Mouse (Mus musculus): ENCODE results near the gene Olfr1043.
"Not testable (repeated sequence)": the region's sequence is repeated elsewhere in the genome, so short reads cannot be mapped to it uniquely, and the experiment has no call there.

Olfr1043 gene

GRCm38 (mm10) chr2:86167422-86167821, at the start of gene Olfr1043:
Gene Olfr1043, minus strand, starts transcription at chr2:86167522.
- DNase-seq, result no peak

DNA sequence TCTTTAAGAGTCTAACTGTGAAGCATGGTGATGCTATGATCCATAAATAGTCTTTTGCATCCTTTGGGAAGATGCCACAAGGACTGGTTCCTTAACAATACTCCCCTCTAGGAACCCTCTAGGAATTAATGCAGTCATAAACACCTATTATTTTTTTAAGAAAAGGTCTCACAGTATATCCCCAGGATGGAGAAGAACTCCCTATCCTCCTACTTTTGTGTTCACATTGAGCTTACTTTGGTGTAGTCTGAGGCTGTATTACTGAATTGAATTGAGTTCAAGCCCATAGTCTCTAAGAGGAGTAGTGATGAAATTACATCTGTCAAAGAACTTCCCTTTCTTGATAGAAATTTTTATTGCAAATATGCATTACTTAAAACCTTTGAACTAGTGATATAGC, 35.6 kb upstream of the Olfr1043 start, which contains the start of gene Olfr1045:
TSS of gene Olfr1045 (minus strand) at position 101 of the 400 bp plus-strand sequence.
- no peak for DNase-seq

- no peak for DNase-seq
These were observed 28.5 kb upstream of the Olfr1043 start for GRCm38 (mm10) chr2:86195863-86196262.

- no peak for DNase-seq
These were observed 18.3 kb upstream of the Olfr1043 start, which contains the start of gene Olfr52 for GRCm38 (mm10) chr2:86185583-86185982. Gene Olfr52, minus strand, starts transcription at chr2:86185683.

- DNase-seq, result peak in 1 of 2 experiments; percentile 0
These were observed 12.6 kb upstream of the Olfr1043 start for GRCm38 (mm10) chr2:86179950-86180349.

GRCm38 (mm10) chr2:86177720-86178119, 10.4 kb upstream of the Olfr1043 start, which contains the start of gene Olfr1044:
Gene Olfr1044, minus strand, starts transcription at chr2:86177820.
- no peak for DNase-seq

DNA sequence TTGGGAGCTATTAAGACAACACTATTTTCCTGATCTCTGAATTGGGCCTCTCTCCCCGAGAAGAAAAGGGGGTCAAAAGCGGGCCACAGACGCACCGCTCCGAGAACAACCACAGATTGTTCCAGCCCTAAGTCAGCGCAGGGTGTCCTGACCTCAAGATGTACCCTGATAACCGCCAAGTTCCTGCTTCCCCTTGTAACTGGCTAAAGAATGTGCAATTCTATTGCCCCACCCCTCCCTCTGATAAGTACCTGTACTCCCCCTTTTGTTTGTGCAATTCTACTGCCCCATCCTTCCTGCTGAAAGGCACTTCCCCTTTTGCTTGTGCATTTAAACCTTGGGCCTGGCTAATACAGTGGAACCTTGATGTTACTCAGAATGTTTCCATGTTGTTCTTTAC, 8.1 kb upstream of the Olfr1043 start:
- DNase-seq, result not testable (repeated sequence)

- DNase-seq, result no peak
These were observed 5.6 kb downstream of the Olfr1043 start, which contains the start of gene Olfr1042 for GRCm38 (mm10) chr2:86161738-86162137. Gene Olfr1042, minus strand, starts transcription at chr2:86161838.

GRCm38 (mm10) chr2:86146632-86147031, 20.7 kb downstream of the Olfr1043 start, which contains the start of gene Olfr1040:
Gene Olfr1040, minus strand, starts transcription at chr2:86146732.
- no peak for DNase-seq

- DNase-seq, result no peak
These were observed 31.5 kb downstream of the Olfr1043 start, which contains the start of gene Olfr1039 for GRCm38 (mm10) chr2:86135828-86136227. Gene Olfr1039, minus strand, starts transcription at chr2:86135928.
